Mouse (Mus musculus) lung, postnatal 0 days (tissue): ENCODE data around the gene Lfng. TPM values are rescaled to one million over a fixed set of nuclear protein-coding genes. Genes with fewer than 3 reads are reported as not detected.

Experiments
- ATAC-seq: fragments of 200-750 bp; cut with Nextera tagmentation; 2 replicates; pipeline ENCODE4 v1.8.0; 2017; ENCODE audit warnings: moderate library complexity
- DNase-seq: peaks from one replicate; pipeline ENCODE4 v3.0.0-alpha.2; 2016; ENCODE audit warnings: low spot score
- H3K27ac ChIP-seq: fragments of 300-500 bp; sonication (generic); 2 replicates; pipeline ENCODE4 v1.5.1; 2014; ENCODE audit warnings: antibody characterized with exemption, mild to moderate bottlenecking, low read length, mixed read lengths
- H3K27me3 ChIP-seq: fragments of 300-500 bp; sonication (generic); replicated peaks from 2 replicates; pipeline ENCODE4 v1.6.1; 2014; ENCODE audit warnings: low read length, mixed read lengths; ENCODE audit not compliant: insufficient read depth
- H3K36me3 ChIP-seq: fragments of 300-500 bp; sonication (generic); 2 replicates; pipeline ENCODE4 v1.6.1; 2014; ENCODE audit warnings: low read length, mixed read lengths; ENCODE audit not compliant: insufficient read depth
- H3K4me1 ChIP-seq: fragments of 300-500 bp; sonication (generic); 2 replicates; pipeline ENCODE4 v1.6.1; 2014; ENCODE audit warnings: antibody characterized with exemption, low read depth, low read length, mixed read lengths; ENCODE audit not compliant: insufficient read depth
- H3K4me2 ChIP-seq: fragments of 300-500 bp; sonication (generic); replicated peaks from 2 replicates; pipeline ENCODE4 v1.6.1; 2014; ENCODE audit warnings: low read depth, mild to moderate bottlenecking, low read length, moderate library complexity, mixed read lengths
- H3K4me3 ChIP-seq: fragments of 300-500 bp; sonication (generic); 2 replicates; pipeline ENCODE4 v1.5.1; 2014; ENCODE audit warnings: low read depth, low read length
- H3K9ac ChIP-seq: fragments of 300-500 bp; sonication (generic); replicated peaks from 2 replicates; pipeline ENCODE4 v1.6.1; 2014; ENCODE audit warnings: low read depth, mild to moderate bottlenecking
- H3K9me3 ChIP-seq: fragments of 300-500 bp; sonication (generic); 2 replicates; pipeline ENCODE4 v1.6.1; 2016; ENCODE audit warnings: low read length, mixed read lengths
- CTCF ChIP-seq: IDR thresholded peaks from 2 replicates; pipeline ENCODE4 v1.5.1; 2016; ENCODE audit warnings: antibody characterized with exemption, mild to moderate bottlenecking
- EP300 ChIP-seq: IDR thresholded peaks from 2 replicates; pipeline ENCODE4 v1.6.1; 2016; ENCODE audit warnings: antibody characterized with exemption, mild to moderate bottlenecking, control low read depth
- WGBS: fragments of 180-500 bp; shearing (Covaris S2); extraction: QIAGEN DNeasy Blood & Tissue Kit; methylation state at CpG from one replicate; pipeline ENCODE4 v1.1.7; 2014; 5-methylcytosine and 5-hydroxymethylcytosine counted together
- polyA plus RNA-seq: library from polyadenylated mRNA; unstranded; fragments of >200 nt; fragmentation: Nextera tagmentation; extraction: Ambion mirVana; gene quantifications from 2 replicates; pipeline ENCODE4 v1.2.1, GENCODE M21; 2015

Gene Lfng
- polyA plus RNA-seq, 1 experiment from 2014 or later, result 23.1 TPM

DNA sequence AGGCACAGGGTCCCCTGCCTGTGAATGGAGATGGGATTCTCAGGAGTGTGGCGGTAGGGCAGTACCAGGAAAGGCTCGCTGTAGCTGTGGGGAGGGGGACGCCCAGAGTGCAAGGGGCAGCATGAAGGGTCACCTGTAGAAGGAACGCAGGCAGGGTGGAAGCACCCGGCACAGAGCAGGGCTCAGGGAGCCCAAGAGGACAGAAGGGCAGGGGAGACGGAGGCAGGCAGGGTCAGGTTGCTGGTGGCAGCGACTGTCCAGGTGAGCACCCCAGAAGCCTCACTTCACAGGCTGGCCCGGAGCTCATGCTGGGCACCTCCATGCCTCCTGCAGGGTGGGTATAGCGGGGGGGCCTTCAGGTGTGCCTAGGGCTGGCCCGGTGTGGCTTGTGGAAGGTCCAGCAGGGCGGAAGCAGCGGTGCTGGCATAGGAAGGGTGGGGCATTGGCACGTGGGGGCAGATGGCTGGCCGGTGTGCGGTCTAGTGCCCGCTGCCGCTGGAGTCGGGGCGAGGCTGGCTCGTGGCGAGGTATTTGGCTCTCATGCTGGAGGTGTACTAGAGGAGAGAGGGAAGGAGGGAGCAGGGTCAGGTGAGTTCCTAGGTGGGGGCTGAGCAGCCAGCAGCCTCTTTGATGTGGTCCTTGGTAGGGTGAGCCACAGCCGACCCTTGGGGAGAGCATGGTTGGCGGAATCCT lies 16.0 kb downstream of the Lfng start:
- no peak overlapping the region for H3K4me2 ChIP-seq
- no peaks in the 10 kb centered on the region for H3K27me3 ChIP-seq
- no peaks in the 10 kb centered on the region for H3K9me3 ChIP-seq
- H3K4me1 ChIP-seq, result no peaks in the 10 kb centered on the region
- ATAC-seq, result no peak
- H3K4me3 ChIP-seq, result no peak overlapping the region
- peaks cover 25% of the 10 kb centered on the region for H3K36me3 ChIP-seq
- WGBS, result 91% methylated on average over 23 of the region's 23 CpGs
- no peak for DNase-seq
- TF ChIP-seq CTCF, result no peak
- no peak for TF ChIP-seq EP300
- no peak overlapping the region for H3K9ac ChIP-seq
- H3K27ac ChIP-seq, result no peak overlapping the region

DNA sequence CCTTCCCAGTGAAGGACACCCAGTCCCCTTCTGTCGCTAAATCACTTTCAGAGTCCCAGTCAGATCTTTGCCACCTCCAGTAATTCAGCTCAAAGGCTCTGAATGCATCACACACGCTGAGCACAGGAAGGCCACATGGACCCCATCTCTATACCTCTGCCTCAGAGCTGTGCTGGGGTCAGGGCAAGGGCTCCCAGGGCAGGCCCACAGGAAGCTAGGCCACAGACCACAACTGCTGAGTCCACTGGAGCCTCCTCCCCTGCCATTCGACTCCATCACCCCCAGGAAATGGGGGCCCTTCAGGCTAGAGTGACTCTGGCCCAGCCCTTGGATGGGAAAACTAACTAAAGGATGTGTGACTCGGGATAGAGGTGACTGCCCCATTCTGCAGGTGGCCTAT lies 16.7 kb downstream of the Lfng start:
- 75% methylated on average over 4 of the region's 4 CpGs for WGBS
- peaks cover 30% of the 10 kb centered on the region for H3K36me3 ChIP-seq

DNA sequence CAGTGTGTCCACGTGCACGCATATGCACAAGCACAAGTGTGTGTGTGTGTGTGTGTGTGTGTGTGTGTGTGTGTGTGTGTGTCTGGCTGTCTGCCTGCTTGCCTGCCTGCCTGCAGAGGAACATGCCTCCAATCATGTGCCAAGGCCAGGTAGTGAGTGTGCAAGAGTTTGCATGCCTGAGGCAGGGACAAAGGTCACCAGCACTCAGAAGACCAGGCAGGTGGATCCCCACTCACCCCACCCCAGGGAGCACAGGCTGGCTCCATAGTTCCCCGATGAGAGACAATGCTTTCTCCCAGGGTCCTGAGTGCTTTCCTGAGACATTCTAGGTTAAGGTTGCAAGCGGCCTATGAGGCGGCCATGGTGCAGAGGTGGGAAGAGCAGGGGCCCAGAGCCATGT lies 17.1 kb downstream of the Lfng start:
- Histone ChIP-seq H3K9ac (no peak overlapping the region), H3K9me3 (no peaks in the 10 kb centered on the region), H3K4me2 (no peak overlapping the region), H3K27ac (no peak overlapping the region), H3K27me3 (no peaks in the 10 kb centered on the region), H3K36me3 (peaks cover 33% of the 10 kb centered on the region), H3K4me3 (no peak overlapping the region), H3K4me1 (no peaks in the 10 kb centered on the region)
- 82% methylated on average over 5 of the region's 5 CpGs for WGBS
- no peak for DNase-seq
- no peak for TF ChIP-seq EP300
- TF ChIP-seq CTCF, result no peak
- ATAC-seq, result no peak

More for the DNA sequence above, 16.7 kb downstream of the Lfng start:
- Histone ChIP-seq H3K27me3 (no peaks in the 10 kb centered on the region), H3K9me3 (no peaks in the 10 kb centered on the region), H3K27ac (no peak overlapping the region), H3K9ac (no peak overlapping the region), H3K4me2 (no peak overlapping the region), H3K4me1 (no peaks in the 10 kb centered on the region), H3K4me3 (no peak overlapping the region)
- TF ChIP-seq EP300, result no peak
- TF ChIP-seq CTCF, result no peak
- DNase-seq (no peak), ATAC-seq (no peak)

DNA sequence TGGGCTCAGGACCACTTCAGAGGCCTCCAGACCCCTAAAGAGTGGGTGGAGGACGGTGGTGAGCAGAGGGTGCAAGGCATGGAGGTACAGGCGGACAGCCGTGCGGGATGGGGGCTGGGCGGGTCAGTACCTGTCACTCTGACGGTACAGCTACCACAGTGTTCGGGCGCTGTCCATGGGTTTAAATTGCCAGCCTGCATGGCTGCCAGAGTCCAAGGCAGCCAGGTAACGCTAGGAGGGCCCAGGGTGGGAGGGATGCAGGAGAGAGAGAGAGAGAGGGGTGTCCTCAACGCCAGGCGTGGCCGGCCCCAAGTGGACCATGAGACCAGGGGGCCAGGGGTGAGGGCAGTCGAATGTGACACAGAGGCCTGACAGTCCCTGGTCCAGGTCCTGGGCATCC lies 17.8 kb downstream of the Lfng start:
- Histone ChIP-seq H3K9ac (no peak overlapping the region), H3K4me2 (no peak overlapping the region), H3K9me3 (no peaks in the 10 kb centered on the region), H3K4me3 (no peak overlapping the region), H3K4me1 (no peaks in the 10 kb centered on the region), H3K27ac (no peak overlapping the region), H3K36me3 (peaks cover 33% of the 10 kb centered on the region), H3K27me3 (no peaks in the 10 kb centered on the region)
- DNase-seq, result no peak
- ATAC-seq, result no peak
- no peak for TF ChIP-seq EP300
- TF ChIP-seq CTCF, result no peak
- WGBS, result 94% methylated on average over 12 of the region's 13 CpGs

DNA sequence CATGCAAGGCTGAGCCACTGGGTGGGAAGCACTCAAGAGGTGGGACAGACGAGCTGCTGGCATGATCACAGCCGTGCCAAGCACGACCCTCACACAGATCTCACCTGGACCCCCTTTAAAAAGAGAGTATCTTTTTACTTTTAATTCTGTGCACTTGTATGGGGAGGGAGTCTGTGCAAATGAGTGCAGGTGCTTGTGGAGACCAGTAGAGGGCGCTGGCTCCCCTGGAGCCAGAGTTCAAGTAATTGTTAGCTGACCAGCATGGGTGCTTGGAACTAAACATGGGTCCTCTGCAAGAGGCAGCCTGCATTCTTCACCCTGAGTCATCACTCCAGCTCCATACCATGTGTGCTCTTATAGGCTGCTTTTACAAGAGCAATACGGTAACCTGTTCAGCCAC lies 20.5 kb downstream of the Lfng start:
- Histone ChIP-seq H3K4me3 (no peak overlapping the region), H3K27me3 (no peaks in the 10 kb centered on the region), H3K36me3 (peaks cover 33% of the 10 kb centered on the region), H3K4me1 (no peaks in the 10 kb centered on the region), H3K9me3 (no peaks in the 10 kb centered on the region), H3K4me2 (no peak overlapping the region), H3K27ac (no peak overlapping the region), H3K9ac (no peak overlapping the region)
- TF ChIP-seq EP300 (no peak), CTCF (peak; percentile 25; the same call in 1 of the 2 replicates)
- DNase-seq, result no peak
- WGBS, result 92% methylated on average over 5 of the region's 5 CpGs
- ATAC-seq, result no peak

GRCm38 (mm10) chr5:140628995-140629394 lies 21.9 kb downstream of the Lfng start:
- H3K4me3 ChIP-seq, result no peak overlapping the region
- H3K4me2 ChIP-seq, result no peak overlapping the region
- 93% methylated on average over 9 of the region's 9 CpGs for WGBS
- DNase-seq (no peak), ATAC-seq (no peak)
- no peak for TF ChIP-seq EP300
- TF ChIP-seq CTCF, result peak; percentile 71
- H3K27me3 ChIP-seq, result no peaks in the 10 kb centered on the region
- no peaks in the 10 kb centered on the region for H3K9me3 ChIP-seq
- no peak overlapping the region for H3K27ac ChIP-seq
- H3K36me3 ChIP-seq, result peaks cover 33% of the 10 kb centered on the region
- no peak overlapping the region for H3K9ac ChIP-seq
- H3K4me1 ChIP-seq, result no peaks in the 10 kb centered on the region
